ENCODE assay signal across 19 mouse cellular contexts in genomic region chr7:111676483-111676882, GRCm38 (mm10).
"Had no signal": no experiment of that assay in that cellular context is flagged by ENCODE, and none has a peak within 500 bp of the region (broad histone marks: within the 10 kb centered on the region; RNA-seq: fewer than 3 reads in every experiment).

No protein-coding gene starts in this region.

- H3K9me3 ChIP-seq: limb, embryonic 15.5 days; midbrain, embryonic 12.5 days; midbrain, embryonic 15.5 days; neural tube, embryonic 12.5 days; neural tube, embryonic 15.5 days had no signal

- H3K36me3 ChIP-seq: limb, embryonic 12.5 days; limb, embryonic 15.5 days; midbrain, embryonic 12.5 days; midbrain, embryonic 15.5 days; neural tube, embryonic 12.5 days; neural tube, embryonic 15.5 days had no signal

- H3K27ac ChIP-seq: limb, embryonic 12.5 days; limb, embryonic 15.5 days; liver, embryonic 14.5 days; macrophage; midbrain, embryonic 12.5 days; midbrain, embryonic 15.5 days; neural tube, embryonic 12.5 days; neural tube, embryonic 15.5 days; stomach, postnatal 0 days had no signal

- ATAC-seq: liver, postnatal 0 days; lung, postnatal 0 days; midbrain, embryonic 15.5 days had no signal

- H3K4me2 ChIP-seq: limb, embryonic 12.5 days; limb, embryonic 15.5 days; liver, embryonic 11.5 days; lung, embryonic 14.5 days; midbrain, embryonic 12.5 days; midbrain, embryonic 15.5 days; neural tube, embryonic 12.5 days; neural tube, embryonic 15.5 days had no signal

- H3K4me3 ChIP-seq: limb, embryonic 12.5 days; limb, embryonic 15.5 days; midbrain, embryonic 12.5 days; midbrain, embryonic 15.5 days; neural tube, embryonic 12.5 days; neural tube, embryonic 15.5 days had no signal

- H3K9ac ChIP-seq: limb, embryonic 12.5 days; limb, embryonic 15.5 days; liver, embryonic 14.5 days; liver, postnatal 0 days; lung, embryonic 14.5 days; midbrain, embryonic 12.5 days; midbrain, embryonic 15.5 days; neural tube, embryonic 12.5 days; neural tube, embryonic 15.5 days had no signal

- H3K27me3 ChIP-seq: limb, embryonic 12.5 days; limb, embryonic 15.5 days; midbrain, embryonic 12.5 days; midbrain, embryonic 15.5 days; neural tube, embryonic 12.5 days; neural tube, embryonic 15.5 days had no signal

- DNase-seq: kidney, postnatal 14 days; kidney, postnatal 4 days; left cerebral cortex, postnatal 4 days; liver, postnatal 0 days; lung, embryonic 14.5 days; thymus, adult 2 months; thymus, postnatal 14 days; thymus, postnatal 4 days had no signal

- H3K4me1 ChIP-seq: limb, embryonic 12.5 days; midbrain, embryonic 12.5 days; midbrain, embryonic 15.5 days; neural tube, embryonic 12.5 days had no signal
